Mouse (Mus musculus) hindbrain, embryonic 15.5 days (tissue): Measurements from ENCODE around the gene Hist1h2ak. TPM values are rescaled to one million over a fixed set of nuclear protein-coding genes. Genes with fewer than 3 reads are reported as not detected.
"Not testable (repeated sequence)": the region's sequence is repeated elsewhere in the genome, so short reads cannot be mapped to it uniquely, and the experiment has no call there.

Experiments used
- ATAC-seq: fragments of 200-750 bp; cut with Nextera tagmentation; 2 replicates; pipeline ENCODE4 v1.8.0; 2017; ENCODE audit warnings: low read depth, moderate number of reproducible peaks, moderate TSS enrichment; ENCODE audit not compliant: low FRiP score
- H3K27ac ChIP-seq: fragments of 300-500 bp; sonication (generic); replicated peaks from 2 replicates; pipeline ENCODE4 v1.5.1; 2015; ENCODE audit warnings: mild to moderate bottlenecking, inconsistent platforms
- H3K27me3 ChIP-seq: fragments of 300-500 bp; sonication (generic); 2 replicates; pipeline ENCODE4 v1.6.1; 2015; ENCODE audit warnings: control low read depth, inconsistent platforms
- H3K36me3 ChIP-seq: fragments of 300-500 bp; sonication (generic); 2 replicates; pipeline ENCODE4 v1.6.1; 2015; ENCODE audit warnings: control low read depth, inconsistent platforms
- H3K4me1 ChIP-seq: fragments of 300-500 bp; sonication (generic); replicated peaks from 2 replicates; pipeline ENCODE4 v1.6.1; 2015; ENCODE audit warnings: control low read depth, inconsistent platforms
- H3K4me2 ChIP-seq: fragments of 300-500 bp; sonication (generic); 2 replicates; pipeline ENCODE4 v1.6.1; 2015; ENCODE audit warnings: moderate library complexity, mild to moderate bottlenecking, inconsistent platforms
- H3K4me3 ChIP-seq: fragments of 300-500 bp; sonication (generic); 2 replicates; pipeline ENCODE4 v1.5.1; 2015; ENCODE audit warnings: mild to moderate bottlenecking, inconsistent platforms
- H3K9ac ChIP-seq: fragments of 300-500 bp; sonication (generic); 2 replicates; pipeline ENCODE4 v1.6.1; 2015; ENCODE audit warnings: inconsistent platforms
- H3K9me3 ChIP-seq: fragments of 300-500 bp; sonication (generic); 2 replicates; pipeline ENCODE4 v1.6.1; 2016; ENCODE audit warnings: control low read depth, inconsistent platforms
- WGBS: fragments of 180-500 bp; shearing (Covaris S2); methylation state at CpG from one replicate; pipeline ENCODE4 v1.1.7; 2015; 5-methylcytosine and 5-hydroxymethylcytosine counted together
- polyA plus RNA-seq: library from polyadenylated mRNA; unstranded; fragments of >200 nt; fragmentation: Nextera tagmentation; extraction: Ambion mirVana; gene quantifications from 2 replicates; pipeline ENCODE4 v1.2.1, GENCODE M21; 2015

The Hist1h2ak gene
- polyA plus RNA-seq: 5.3 and 7.9 TPM in 2 replicates

DNA sequence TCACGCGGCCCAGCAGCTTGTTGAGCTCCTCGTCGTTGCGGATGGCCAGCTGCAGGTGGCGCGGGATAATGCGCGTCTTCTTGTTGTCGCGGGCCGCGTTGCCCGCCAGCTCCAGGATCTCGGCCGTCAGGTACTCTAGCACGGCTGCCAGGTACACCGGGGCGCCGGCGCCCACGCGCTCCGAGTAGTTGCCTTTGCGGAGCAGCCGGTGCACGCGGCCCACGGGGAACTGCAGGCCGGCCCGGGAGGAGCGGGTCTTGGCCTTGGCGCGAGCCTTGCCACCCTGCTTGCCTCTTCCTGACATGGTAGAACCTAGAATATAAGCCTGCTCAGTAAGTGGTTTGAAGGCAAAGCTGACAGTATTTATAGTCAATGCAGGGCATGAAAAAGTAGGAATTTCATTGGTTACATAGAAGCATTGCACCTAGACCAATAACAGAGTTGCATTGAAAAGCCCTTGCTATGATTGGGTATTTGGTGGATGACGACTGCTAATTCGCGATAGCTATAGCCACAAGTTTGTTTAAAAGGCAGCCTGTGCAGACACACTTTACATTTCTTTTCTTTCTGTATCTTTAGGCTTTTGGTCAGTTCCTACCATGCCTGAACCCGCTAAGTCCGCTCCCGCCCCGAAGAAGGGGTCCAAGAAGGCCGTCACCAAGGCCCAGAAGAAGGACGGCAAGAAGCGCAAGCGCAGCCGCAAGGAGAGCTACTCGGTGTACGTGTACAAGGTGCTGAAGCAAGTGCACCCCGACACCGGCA is at the start of gene Hist1h2ak, which contains the start of gene Hist1h2bn:
TSS of gene Hist1h2ak (minus strand) at position 304 of the 762 bp plus-strand sequence.
TSS of gene Hist1h2bn (plus strand) at position 600 of the 762 bp plus-strand sequence.
- peak; percentile 97 for ATAC-seq
- H3K9me3 ChIP-seq, H3K27me3 ChIP-seq, H3K36me3 ChIP-seq: not testable (repeated sequence)
- under 1% methylated on average over 39 of the region's 50 CpGs for WGBS
- Histone ChIP-seq H3K4me2 (peak within 1 kb of the TSS; percentile 88), H3K27ac (peak within 1 kb of the TSS; percentile 94), H3K9ac (peak within 1 kb of the TSS; percentile 60), H3K4me1 (peaks cover 28% of the 10 kb centered on the region), H3K4me3 (peak within 1 kb of the TSS; percentile 47)

DNA sequence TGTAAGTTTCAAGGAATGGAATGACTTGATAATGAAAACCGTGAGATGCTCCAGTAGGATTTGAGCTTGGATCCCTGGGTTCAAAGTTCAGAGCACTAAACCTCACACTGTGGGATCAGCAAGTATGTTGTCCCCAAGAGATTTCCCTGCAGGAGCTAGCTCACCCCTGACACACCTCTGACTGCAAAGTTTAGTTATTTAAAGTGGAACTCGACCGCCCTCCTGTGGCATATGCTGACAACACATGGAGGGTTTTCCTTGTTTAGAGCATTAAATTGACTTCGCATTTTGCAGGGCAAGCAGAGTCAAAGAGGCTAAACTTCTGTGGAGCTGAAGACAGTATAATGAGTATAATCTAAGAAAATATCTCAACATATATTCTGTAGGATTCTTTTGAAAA is 49.4 kb upstream of the Hist1h2ak start:
- not testable (repeated sequence) for H3K4me1 ChIP-seq, H3K27ac ChIP-seq, H3K9me3 ChIP-seq, H3K4me2 ChIP-seq, H3K27me3 ChIP-seq, H3K4me3 ChIP-seq, H3K36me3 ChIP-seq, H3K9ac ChIP-seq
- peak; percentile 73; the same call in 1 of the 2 replicates for ATAC-seq
- no CpG with 5 or more reads among the region's 4 CpGs for WGBS

DNA sequence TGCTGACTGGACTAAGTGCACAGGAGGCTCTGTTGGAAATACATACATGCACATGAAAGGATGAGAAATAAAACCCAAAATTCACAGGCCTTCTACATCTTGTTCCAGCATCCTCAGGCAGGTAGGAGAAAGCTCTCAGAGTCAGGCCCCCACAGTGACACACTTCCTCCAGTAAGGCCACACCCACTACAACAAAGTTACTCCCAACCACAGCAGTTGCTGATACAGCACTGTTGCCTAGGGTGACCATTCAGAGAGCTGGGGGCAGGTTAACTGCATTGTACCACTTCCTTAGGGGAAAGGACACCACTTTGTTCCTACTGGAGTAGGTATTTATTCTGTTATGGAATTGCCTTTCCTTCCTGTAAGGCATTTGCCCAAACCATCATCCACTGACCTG is 43.5 kb upstream of the Hist1h2ak start:
- H3K4me1 ChIP-seq, H3K4me2 ChIP-seq, ATAC-seq, H3K9ac ChIP-seq, H3K36me3 ChIP-seq, H3K27ac ChIP-seq, H3K4me3 ChIP-seq, H3K9me3 ChIP-seq, H3K27me3 ChIP-seq: not testable (repeated sequence)

DNA sequence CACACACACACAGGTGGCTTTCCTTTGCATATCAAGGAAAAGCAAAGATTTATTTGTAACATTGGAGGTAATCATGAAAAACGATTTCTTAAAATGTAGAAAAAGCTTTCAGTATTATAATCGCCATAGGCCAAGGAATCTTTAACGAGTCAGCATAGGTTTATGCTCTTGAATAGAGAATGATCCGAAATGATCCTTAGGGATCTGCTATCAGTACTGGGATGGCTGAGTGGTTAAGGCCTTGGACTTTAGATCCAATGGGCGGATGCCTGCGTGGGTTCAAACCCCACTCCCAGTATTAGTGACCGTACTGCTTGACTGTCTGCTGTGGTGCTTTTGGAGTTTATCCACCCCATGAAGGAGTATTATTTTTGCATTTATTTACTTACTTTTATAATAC is 42.0 kb upstream of the Hist1h2ak start:
- no peak overlapping the region for H3K4me2 ChIP-seq
- no peaks in the 10 kb centered on the region for H3K36me3 ChIP-seq
- no peak overlapping the region for H3K27ac ChIP-seq
- H3K4me3 ChIP-seq: no peak overlapping the region
- no peaks in the 10 kb centered on the region for H3K4me1 ChIP-seq
- no peaks in the 10 kb centered on the region for H3K27me3 ChIP-seq
- WGBS: 94% methylated on average over 7 of the region's 7 CpGs
- ATAC-seq: no peak
- no peak overlapping the region for H3K9ac ChIP-seq
- no peaks in the 10 kb centered on the region for H3K9me3 ChIP-seq

DNA sequence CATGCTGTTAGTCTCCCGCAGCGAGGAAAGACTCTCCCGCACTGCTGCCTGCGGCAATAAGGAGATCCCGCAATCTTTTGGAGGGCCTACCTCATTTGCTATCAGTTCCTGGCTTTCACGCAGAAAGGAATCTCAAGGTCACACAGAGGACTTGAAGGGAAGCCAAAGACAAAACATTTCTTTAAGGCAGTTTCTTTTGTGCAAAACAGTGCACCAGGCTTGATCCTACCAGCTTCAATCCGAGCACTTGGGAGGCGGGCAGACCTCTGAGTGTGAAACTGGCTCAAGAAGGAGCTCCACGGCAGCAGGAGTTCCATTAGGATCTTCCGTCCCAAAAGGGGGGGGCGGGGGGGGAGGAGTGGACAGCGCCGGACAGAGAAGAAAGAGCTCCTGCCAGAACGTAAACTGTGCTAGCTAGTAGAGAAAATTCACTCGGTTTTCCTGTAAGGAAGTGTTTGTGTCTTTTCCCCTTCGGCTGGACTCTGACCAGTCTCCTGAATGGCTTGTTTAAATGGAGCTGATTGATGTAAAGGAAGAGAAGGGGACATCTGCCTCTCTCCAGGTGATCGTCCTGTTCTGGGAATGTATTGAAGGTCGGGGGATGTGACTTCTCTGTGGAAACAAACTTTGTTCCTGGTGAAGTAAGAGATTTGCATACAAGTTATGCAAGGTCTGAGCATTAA is 37.1 kb upstream of the Hist1h2ak start:
- no peak for ATAC-seq
- no peaks in the 10 kb centered on the region for H3K36me3 ChIP-seq
- H3K9me3 ChIP-seq: no peaks in the 10 kb centered on the region
- peaks cover 16% of the 10 kb centered on the region for H3K4me1 ChIP-seq
- peak overlapping the region; percentile 2; the same call in 1 of the 2 replicates for H3K4me3 ChIP-seq
- H3K4me2 ChIP-seq: peak overlapping the region; percentile 47
- H3K27me3 ChIP-seq: no peaks in the 10 kb centered on the region
- 8% methylated on average over 18 of the region's 18 CpGs for WGBS
- no peak overlapping the region for H3K27ac ChIP-seq
- H3K9ac ChIP-seq: 0 out of 2 replicates have a peak overlapping the region, but pooled peaks have one; percentile 17

DNA sequence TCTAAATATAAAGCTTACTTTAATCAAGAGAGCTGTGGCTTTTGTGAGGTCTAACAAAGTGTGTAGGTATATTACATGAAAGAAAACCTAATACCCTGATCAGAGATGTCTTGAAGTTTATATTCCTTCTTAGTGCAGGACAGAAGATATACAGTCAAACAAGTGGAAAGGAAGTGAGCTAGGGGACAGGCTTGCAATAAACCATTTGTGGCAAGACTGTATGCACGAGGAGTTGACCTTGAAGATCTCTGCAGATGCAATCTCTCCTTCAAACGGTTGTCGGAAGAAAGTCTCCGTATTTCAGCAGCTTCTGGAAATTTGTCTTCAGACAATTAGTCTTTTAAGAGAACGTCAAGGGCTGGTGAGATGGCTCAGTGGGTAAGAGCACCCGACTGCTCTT is 36.3 kb upstream of the Hist1h2ak start:
- Histone ChIP-seq H3K9me3 (no peaks in the 10 kb centered on the region), H3K36me3 (no peaks in the 10 kb centered on the region), H3K4me1 (peaks cover 18% of the 10 kb centered on the region), H3K27ac (no peak overlapping the region), H3K27me3 (no peaks in the 10 kb centered on the region), H3K4me2 (no peak overlapping the region), H3K9ac (no peak overlapping the region), H3K4me3 (no peak overlapping the region)
- no peak for ATAC-seq
- 59% methylated on average over 6 of the region's 6 CpGs for WGBS

DNA sequence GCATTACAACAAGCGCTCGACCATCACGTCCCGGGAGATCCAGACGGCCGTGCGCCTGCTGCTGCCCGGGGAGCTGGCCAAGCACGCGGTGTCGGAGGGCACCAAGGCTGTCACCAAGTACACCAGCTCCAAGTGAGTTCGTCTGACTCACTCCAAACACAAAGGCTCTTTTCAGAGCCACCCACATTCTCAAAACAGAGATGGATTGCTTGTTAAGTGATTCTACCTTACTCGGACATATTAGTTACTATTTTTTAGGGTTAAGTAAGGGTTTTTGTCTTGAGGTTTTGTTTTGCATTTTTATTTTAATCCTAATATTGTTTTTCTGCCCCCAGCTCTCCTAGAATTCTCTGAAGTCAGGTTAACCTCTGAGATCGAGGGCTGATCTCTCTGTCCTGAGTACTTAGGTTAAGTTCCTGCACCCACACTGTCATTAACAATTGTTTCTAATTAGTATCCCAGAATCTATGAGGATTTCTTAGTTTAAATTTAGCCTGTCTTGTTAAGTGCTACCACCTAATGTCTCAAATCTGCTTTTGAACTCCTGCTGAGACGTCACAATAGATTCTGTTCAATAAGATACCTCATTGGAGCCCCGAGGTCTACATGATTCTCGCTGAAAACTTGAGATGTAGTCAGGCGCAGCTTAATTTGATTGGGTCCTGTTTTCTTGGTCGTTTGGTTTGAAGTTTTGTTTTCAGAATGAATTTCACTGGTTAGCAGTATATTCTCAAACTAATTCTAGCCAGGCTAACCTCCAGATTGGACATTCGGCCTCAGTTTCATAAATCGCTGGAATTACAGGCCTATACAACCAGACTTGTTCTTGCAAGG is 34.4 kb upstream of the Hist1h2ak start:
- Histone ChIP-seq H3K4me3 (peak overlapping the region; percentile 34), H3K27ac (peak overlapping the region; percentile 42; the same call in 1 of the 2 replicates)
- WGBS: 10% methylated on average over 17 of the region's 21 CpGs

DNA sequence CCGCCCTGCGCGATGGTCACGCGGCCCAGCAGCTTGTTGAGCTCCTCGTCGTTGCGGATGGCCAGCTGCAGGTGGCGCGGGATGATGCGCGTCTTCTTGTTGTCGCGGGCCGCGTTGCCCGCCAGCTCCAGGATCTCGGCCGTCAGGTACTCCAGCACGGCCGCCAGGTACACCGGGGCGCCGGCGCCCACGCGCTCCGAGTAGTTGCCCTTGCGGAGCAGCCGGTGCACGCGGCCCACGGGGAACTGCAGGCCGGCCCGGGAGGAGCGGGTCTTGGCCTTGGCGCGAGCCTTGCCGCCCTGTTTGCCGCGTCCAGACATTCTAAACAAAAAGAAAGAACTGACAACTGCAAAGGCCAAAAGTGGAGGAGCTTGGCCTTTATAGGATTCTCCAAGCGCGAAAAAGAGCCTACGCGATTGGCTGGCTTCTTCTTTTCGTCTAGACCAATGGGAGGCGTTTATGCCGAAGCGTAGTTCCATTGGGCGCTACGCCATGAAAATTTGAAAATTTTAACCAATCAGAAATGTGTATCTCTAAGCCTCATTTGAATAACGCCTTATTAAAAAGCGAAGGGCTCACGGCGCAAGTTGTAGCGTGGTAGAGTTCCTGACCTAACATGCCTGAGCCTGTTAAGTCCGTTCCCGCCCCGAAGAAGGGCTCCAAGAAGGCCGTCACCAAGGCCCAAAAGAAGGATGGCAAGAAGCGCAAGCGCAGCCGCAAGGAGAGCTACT is 33.4 kb upstream of the Hist1h2ak start, which contains the start of the genes Hist1h2an and Hist1h2bp:
TSS of gene Hist1h2an (minus strand) at position 320 of the 731 bp plus-strand sequence.
TSS of gene Hist1h2bp (plus strand) at position 563 of the 731 bp plus-strand sequence.
- WGBS: under 1% methylated on average over 38 of the region's 63 CpGs
- H3K4me3 ChIP-seq: peak within 1 kb of the TSS; percentile 34
- peaks cover 32% of the 10 kb centered on the region for H3K4me1 ChIP-seq
- ATAC-seq: peak; percentile 97
- H3K4me2 ChIP-seq: peak within 1 kb of the TSS; percentile 69
- H3K27me3 ChIP-seq, H3K36me3 ChIP-seq, H3K9me3 ChIP-seq: not testable (repeated sequence)
- H3K9ac ChIP-seq: peak within 1 kb of the TSS; percentile 37; the same call in 1 of the 2 replicates
- H3K27ac ChIP-seq: peak within 1 kb of the TSS; percentile 81

More for the DNA sequence above, 34.4 kb upstream of the Hist1h2ak start:
- H3K4me1 ChIP-seq: peaks cover 24% of the 10 kb centered on the region
- no peaks in the 10 kb centered on the region for H3K9me3 ChIP-seq
- H3K4me2 ChIP-seq: peak overlapping the region; percentile 69
- no peak overlapping the region for H3K9ac ChIP-seq
- no peaks in the 10 kb centered on the region for H3K36me3 ChIP-seq
- no peaks in the 10 kb centered on the region for H3K27me3 ChIP-seq
- no peak; the same call in 1 of the 2 replicates for ATAC-seq

DNA sequence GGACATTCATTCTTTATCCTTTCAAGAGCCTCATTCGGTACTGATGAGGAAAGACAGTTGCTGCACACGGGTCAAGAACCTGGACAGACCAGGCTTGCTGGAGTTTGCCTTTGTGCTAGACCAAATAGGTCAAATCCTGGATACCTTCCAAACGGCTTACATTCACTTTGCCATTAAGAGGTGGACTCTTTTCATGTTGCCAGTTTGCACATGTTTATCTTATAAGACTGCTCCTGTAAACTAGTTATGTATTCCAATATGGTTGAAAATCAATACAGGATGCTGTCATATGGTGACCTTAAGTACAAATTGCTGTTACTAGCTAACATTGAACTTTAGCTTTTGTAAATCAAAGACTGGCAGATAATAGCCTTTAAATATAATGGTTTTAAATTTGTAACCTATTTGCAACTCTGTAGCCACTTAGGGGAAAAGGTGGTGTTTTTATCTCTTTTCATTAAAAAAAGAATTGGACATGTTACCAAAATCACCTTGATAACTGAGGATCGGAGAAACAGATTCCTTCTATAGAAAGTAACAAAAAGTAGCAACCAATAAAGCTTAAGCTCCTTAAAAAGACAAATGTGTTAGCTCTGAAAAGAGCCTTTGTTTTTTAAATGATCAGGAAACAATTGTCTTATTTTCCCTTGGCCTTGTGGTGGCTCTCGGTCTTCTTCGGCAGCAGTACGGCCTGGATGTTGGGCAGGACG is 32.7 kb upstream of the Hist1h2ak start:
- Histone ChIP-seq H3K4me1 (peaks cover 32% of the 10 kb centered on the region), H3K9me3 (no peaks in the 10 kb centered on the region), H3K27me3 (no peaks in the 10 kb centered on the region), H3K27ac (peak overlapping the region; percentile 78), H3K9ac (peak overlapping the region; percentile 37; the same call in 1 of the 2 replicates), H3K4me3 (peak overlapping the region; percentile 34), H3K4me2 (peak overlapping the region; percentile 69), H3K36me3 (no peaks in the 10 kb centered on the region)
- ATAC-seq: no peak
- WGBS: 5% methylated on average over 8 of the region's 8 CpGs

DNA sequence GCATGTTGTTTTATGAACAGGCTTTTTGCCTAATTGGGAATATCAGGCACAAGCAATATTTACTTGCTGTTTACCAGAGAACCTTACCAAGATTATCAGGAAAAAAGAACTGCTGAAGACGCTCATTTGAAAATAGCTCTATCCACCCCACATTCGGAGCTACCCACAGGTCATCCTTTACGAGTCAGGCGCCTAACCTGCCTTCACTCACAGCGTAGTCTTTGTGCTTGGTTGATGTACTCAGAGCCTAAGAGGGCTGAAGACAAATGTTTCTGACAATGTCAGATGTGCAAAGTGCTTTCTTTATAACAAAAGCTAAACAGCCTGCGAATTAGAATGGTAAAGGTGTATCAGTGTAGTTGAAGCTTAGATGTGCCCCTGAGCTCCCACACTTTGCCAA is 30.7 kb upstream of the Hist1h2ak start:
- Histone ChIP-seq H3K4me3 (no peak overlapping the region), H3K4me1 (peaks cover 44% of the 10 kb centered on the region), H3K27ac (peak overlapping the region; percentile 65; the same call in 1 of the 2 replicates), H3K4me2 (peak overlapping the region; percentile 85; the same call in 1 of the 2 replicates), H3K27me3 (peaks cover 6% of the 10 kb centered on the region; the same call in 1 of the 2 replicates), H3K9me3 (no peaks in the 10 kb centered on the region), H3K36me3 (no peaks in the 10 kb centered on the region), H3K9ac (no peak overlapping the region)
- WGBS: 19% methylated on average over 6 of the region's 6 CpGs
- no peak for ATAC-seq
